Mouse (Mus musculus): ENCODE measurements around the gene Slc25a11.

Gene Slc25a11

GRCm38 (mm10) chr11:70667271-70668150 lies 20.2 kb upstream of the Slc25a11 start:
- no peak for DNase-seq

- DNase-seq: no peak
Observed at GRCm38 (mm10) chr11:70666687-70667086, 19.4 kb upstream of the Slc25a11 start.

GRCm38 (mm10) chr11:70664741-70665140 lies 17.5 kb upstream of the Slc25a11 start:
- no peak for DNase-seq

GRCm38 (mm10) chr11:70663957-70664356 lies 16.7 kb upstream of the Slc25a11 start:
- no peak for DNase-seq

GRCm38 (mm10) chr11:70663101-70663500 lies 15.8 kb upstream of the Slc25a11 start:
- no peak for DNase-seq

GRCm38 (mm10) chr11:70660571-70660970 lies 13.3 kb upstream of the Slc25a11 start:
- no peak for DNase-seq

GRCm38 (mm10) chr11:70658942-70659341 lies 11.7 kb upstream of the Slc25a11 start:
- no peak for DNase-seq

GRCm38 (mm10) chr11:70658521-70658920 lies 11.2 kb upstream of the Slc25a11 start:
- no peak for DNase-seq

- no peak for DNase-seq
Observed at GRCm38 (mm10) chr11:70657991-70658390, 10.7 kb upstream of the Slc25a11 start.

GRCm38 (mm10) chr11:70657573-70657972 lies 10.3 kb upstream of the Slc25a11 start:
- peak; percentile 40 for DNase-seq

- DNase-seq: peak; percentile 46
Observed at GRCm38 (mm10) chr11:70656964-70657363, 9.7 kb upstream of the Slc25a11 start, which contains the start of gene Eno3. Eno3 (plus strand) TSS chr11:70657202.

- DNase-seq: peak; percentile 46
Observed at GRCm38 (mm10) chr11:70656456-70656927, 9.2 kb upstream of the Slc25a11 start.

GRCm38 (mm10) chr11:70655571-70656455 lies 8.5 kb upstream of the Slc25a11 start:
- DNase-seq: peak; percentile 72

- DNase-seq: peak; percentile 84
Observed at GRCm38 (mm10) chr11:70654923-70655570, 7.8 kb upstream of the Slc25a11 start.

- DNase-seq: peak; percentile 89
Observed at GRCm38 (mm10) chr11:70654198-70654922, 7.1 kb upstream of the Slc25a11 start, which contains the start of gene Pfn1. Pfn1 (minus strand) TSS chr11:70654644.

GRCm38 (mm10) chr11:70653345-70654197 lies 6.3 kb upstream of the Slc25a11 start:
- DNase-seq: peak; percentile 89

- peak; percentile 30 for DNase-seq
Observed at GRCm38 (mm10) chr11:70652884-70653344, 5.6 kb upstream of the Slc25a11 start.

- peak; percentile 72 for DNase-seq
Observed at GRCm38 (mm10) chr11:70652029-70652883, 5.0 kb upstream of the Slc25a11 start.

GRCm38 (mm10) chr11:70651391-70651790 lies 4.1 kb upstream of the Slc25a11 start:
- peak; percentile 33 for DNase-seq
